ENCODE assay signal across 10 mouse cellular contexts in the genomic region with DNA sequence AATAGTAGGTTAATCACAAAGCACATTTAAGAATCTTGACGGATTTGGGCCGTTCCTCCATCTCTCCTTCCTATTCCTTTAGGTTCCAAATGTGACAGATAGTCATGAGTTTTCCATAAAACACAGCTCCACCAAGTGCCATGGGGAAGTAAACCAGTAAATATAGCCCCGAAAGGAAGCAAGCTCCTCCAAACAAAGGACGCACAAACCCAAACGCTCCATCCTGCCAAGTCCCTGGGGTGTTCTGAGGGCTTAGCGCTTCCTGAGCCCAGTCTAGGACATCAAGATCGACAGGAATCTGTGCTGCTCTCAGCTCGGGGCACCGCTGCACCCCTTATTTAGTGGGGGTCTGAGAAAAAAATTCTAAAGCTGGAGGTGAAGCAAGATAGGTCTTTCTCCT.
DNase-seq lines count a peak whose midpoint lies in the region; ATAC-seq lines count a peak whose summit lies in the region.
"Had no signal": no experiment of that assay in that cellular context is flagged by ENCODE, and none has a peak within 500 bp of the region (broad histone marks: within the 10 kb centered on the region; RNA-seq: fewer than 3 reads in every experiment).

No protein-coding gene starts in this region.

- 72% methylated on average over 9 of the region's 9 CpGs for WGBS in intestine, embryonic 14.5 days
- 72% methylated on average over 9 of the region's 9 CpGs for WGBS in intestine, embryonic 16.5 days

- no peaks in the 10 kb centered on the region for H3K9me3 ChIP-seq in intestine, embryonic 14.5 days (ENCODE audit: control insufficient read depth, low read length)
- H3K9me3 ChIP-seq in intestine, embryonic 16.5 days (ENCODE audit: control insufficient read depth, low read length) = no peaks in the 10 kb centered on the region

- no peak overlapping the region for H3K9ac ChIP-seq in intestine, embryonic 14.5 days (ENCODE audit: low read length)
- no peak overlapping the region for H3K9ac ChIP-seq in intestine, embryonic 16.5 days (ENCODE audit: low read depth, low read length)

- DNase-seq in adrenal gland, adult (ENCODE audit: inconsistent age in 2 of 2, low spot score in 1 of 2) = peak; percentile 24 to 51
- no peak for DNase-seq in adrenal gland, postnatal 25 days
- DNase-seq in intestine, embryonic 14.5 days (ENCODE audit: low spot score) = no peak
- peak; percentile 40 to 75 for DNase-seq in kidney, postnatal 25 days
- peak; percentile 71 for DNase-seq in lung, postnatal 36 days
- DNase-seq in urinary bladder, postnatal 36 days (ENCODE audit: low spot score in 2 of 2) = no peak
- DNase-seq in layer of hippocampus, adult 8-10 months (ENCODE audit: low spot score in 2 of 2) = no peak

- H3K4me1 ChIP-seq in intestine, embryonic 14.5 days (replicated peaks; ENCODE audit: control insufficient read depth, insufficient read depth, low read length) = no peaks in the 10 kb centered on the region
- no peaks in the 10 kb centered on the region for H3K4me1 ChIP-seq in intestine, embryonic 16.5 days (ENCODE audit: control insufficient read depth, insufficient read depth, low read length)

- no peaks in the 10 kb centered on the region for H3K27me3 ChIP-seq in intestine, embryonic 14.5 days (replicated peaks; ENCODE audit: control insufficient read depth, insufficient read depth, low read length)
- no peaks in the 10 kb centered on the region for H3K27me3 ChIP-seq in intestine, embryonic 16.5 days (replicated peaks; ENCODE audit: control insufficient read depth, insufficient read depth, low read length)
- H3K27me3 ChIP-seq: Patski had no signal

- no peak for ATAC-seq in intestine, embryonic 14.5 days (replicated peaks; ENCODE audit: low FRiP score, low TSS enrichment, low read depth)
- ATAC-seq in intestine, embryonic 16.5 days = no peak
- ATAC-seq: Patski had no signal

- no peak overlapping the region for H3K4me2 ChIP-seq in intestine, embryonic 14.5 days (ENCODE audit: low read length)
- H3K4me2 ChIP-seq in intestine, embryonic 16.5 days (ENCODE audit: low read depth, low read length) = no peak overlapping the region

- no peak overlapping the region for H3K4me3 ChIP-seq in intestine, embryonic 14.5 days (ENCODE audit: low read depth, low read length)
- no peak overlapping the region for H3K4me3 ChIP-seq in intestine, embryonic 16.5 days (ENCODE audit: low read length)
- H3K4me3 ChIP-seq: layer of hippocampus, adult 2 months had no signal

- H3K36me3 ChIP-seq in intestine, embryonic 14.5 days (ENCODE audit: control insufficient read depth, insufficient read depth, low read length) = no peaks in the 10 kb centered on the region
- H3K36me3 ChIP-seq in intestine, embryonic 16.5 days (ENCODE audit: control insufficient read depth, insufficient read depth, low read length) = no peaks in the 10 kb centered on the region

- 0 out of 2 replicates have a peak overlapping the region, but pooled peaks have one; percentile 24 for H3K27ac ChIP-seq in intestine, embryonic 14.5 days (ENCODE audit: low read depth)
- H3K27ac ChIP-seq in intestine, embryonic 16.5 days (ENCODE audit: low read length) = no peak overlapping the region; the same call in 1 of the 2 replicates
- H3K27ac ChIP-seq: layer of hippocampus, adult 2 months had no signal

Comparison
In these comparisons a context has a peak if more than half of its experiments do, and no peak if none do; other contexts are left out.
1. DNase-seq: peak in adrenal gland, adult (2 of 2), kidney, postnatal 25 days (2 of 2) and lung, postnatal 36 days (single experiment); none in adrenal gland, postnatal 25 days (single experiment), intestine, embryonic 14.5 days (single experiment), urinary bladder, postnatal 36 days (0 of 2) and layer of hippocampus, adult 8-10 months (0 of 2).